Mouse (Mus musculus): Measurements from ENCODE around the gene Lsamp. TPM values are rescaled to one million over a fixed set of nuclear protein-coding genes. Genes with fewer than 3 reads are reported as not detected.

Gene Lsamp
- polyA plus RNA-seq, 1 experiment, result not detected

DNA sequence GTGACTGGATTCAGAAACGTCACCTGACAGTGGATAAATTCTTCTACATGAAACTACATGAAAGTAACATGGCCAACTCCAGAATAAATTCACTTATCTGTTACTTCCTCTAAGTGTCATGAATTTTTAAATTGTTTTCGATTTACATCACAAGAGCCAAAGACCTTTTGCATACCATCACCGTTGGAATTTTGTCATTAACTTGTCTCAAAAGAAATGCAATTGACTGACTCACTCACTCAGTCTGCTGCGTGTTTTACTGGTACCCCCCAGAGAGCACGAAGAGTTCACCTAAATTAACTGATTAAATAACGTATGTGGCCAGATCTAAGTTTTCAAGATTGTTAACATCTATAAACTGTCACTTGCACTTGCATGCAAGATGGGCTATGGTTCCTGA lies 672.7 kb downstream of the Lsamp start:
- TF ChIP-seq GATA1 (IDR thresholded peaks at IDR 0.05; ENCODE audit: low read length), result no peak

DNA sequence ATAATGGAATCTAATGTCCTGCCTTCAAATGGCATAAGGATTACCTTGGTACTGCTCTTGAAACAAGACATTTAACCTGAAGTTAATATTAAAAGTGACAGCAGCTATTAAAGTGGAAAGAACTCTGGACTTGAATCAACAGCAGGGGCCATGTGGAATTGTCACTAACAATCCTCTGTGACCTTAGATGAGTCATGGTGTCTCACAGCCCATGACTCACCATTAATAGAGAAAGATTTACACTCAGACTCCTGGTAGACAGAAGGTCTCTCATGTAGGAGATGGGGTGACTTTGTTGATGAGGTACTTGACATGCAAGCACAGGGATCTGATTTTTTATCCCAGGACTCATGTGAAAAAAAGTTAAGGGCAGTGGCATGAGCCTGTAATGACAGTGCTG lies 701.4 kb downstream of the Lsamp start:
- TF ChIP-seq GATA1 (IDR thresholded peaks at IDR 0.05; ENCODE audit: low read length), result no peak

DNA sequence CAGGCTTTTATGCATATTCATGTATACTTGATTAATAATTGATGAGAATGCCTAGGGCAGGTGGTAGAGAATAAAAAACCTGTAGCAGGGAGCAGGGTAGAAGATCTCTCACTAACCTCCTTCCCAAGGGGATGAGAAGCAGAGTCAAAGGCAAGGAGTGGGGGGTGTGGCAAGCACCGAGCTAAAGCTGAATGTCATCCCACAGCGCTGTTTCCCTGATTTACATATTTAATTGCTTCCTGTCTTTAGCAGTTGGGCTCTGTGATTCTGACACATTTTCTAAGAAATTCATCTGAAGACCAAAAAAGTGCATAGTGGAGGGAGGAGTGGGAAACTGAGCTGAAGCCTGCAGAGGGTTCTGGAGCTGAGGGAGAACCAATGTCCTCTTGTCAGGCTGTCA lies 708.1 kb downstream of the Lsamp start:
- no peak for TF ChIP-seq GATA1 (IDR thresholded peaks at IDR 0.05; ENCODE audit: low read length)

DNA sequence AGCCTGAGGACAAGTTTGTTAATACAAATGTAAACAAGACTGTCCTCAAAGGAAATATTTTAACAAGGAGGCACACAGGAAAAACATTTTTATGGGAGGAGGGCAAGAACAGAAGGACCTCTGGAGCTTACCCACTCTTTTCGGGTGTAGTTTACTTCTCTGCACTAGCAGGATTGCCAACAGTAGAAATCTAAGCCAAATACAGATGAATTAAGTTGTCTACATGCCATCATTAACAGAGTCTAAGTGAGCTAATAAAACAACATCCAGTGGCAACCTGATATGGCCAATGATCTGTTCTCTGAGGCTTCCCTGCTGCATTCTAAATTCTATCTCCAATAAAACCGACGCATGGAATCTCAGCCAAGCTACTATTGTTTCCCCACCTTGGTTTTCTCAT lies 713.1 kb downstream of the Lsamp start:
- TF ChIP-seq GATA1 (IDR thresholded peaks at IDR 0.05; ENCODE audit: low read length), result no peak

DNA sequence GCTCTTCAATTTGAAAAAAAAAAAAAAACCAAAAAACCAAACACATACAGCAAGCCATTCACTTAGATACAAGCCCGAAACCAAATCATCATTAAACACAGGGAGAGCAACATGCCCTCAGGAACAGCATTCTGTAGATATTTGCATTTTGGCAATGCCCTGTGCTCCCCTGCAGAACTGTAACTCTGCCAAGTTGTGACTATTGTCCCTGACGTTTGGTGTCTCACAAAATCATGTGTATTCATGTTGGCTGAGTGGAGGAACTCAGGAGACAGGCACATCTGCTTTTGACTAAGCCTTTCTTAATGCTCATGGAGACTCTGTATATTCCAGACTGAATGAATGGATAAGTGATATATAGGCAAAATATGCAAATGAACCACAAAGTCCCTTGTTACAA lies 724.4 kb downstream of the Lsamp start:
- TF ChIP-seq GATA1 (IDR thresholded peaks at IDR 0.05; ENCODE audit: low read length), result no peak

DNA sequence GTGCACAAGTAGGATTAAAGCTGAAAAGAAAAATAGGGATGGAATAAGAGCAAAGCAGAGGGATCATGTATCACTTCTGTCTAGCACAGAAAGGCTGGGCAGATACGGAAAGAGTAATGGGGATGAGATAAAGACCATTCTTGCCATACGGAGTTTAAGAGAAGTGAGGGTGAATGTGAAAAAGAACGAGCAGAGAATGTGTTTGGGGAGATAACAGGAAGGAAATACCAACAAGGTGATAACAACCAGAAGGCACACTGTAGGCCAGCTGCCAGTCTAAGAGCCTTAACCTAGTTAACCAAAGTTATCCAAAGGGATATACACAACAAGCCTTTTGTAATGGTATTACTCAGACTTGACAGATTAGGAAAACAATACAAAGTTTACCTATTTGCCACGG lies 725.4 kb downstream of the Lsamp start:
- TF ChIP-seq GATA1 (IDR thresholded peaks at IDR 0.05; ENCODE audit: low read length), result no peak

DNA sequence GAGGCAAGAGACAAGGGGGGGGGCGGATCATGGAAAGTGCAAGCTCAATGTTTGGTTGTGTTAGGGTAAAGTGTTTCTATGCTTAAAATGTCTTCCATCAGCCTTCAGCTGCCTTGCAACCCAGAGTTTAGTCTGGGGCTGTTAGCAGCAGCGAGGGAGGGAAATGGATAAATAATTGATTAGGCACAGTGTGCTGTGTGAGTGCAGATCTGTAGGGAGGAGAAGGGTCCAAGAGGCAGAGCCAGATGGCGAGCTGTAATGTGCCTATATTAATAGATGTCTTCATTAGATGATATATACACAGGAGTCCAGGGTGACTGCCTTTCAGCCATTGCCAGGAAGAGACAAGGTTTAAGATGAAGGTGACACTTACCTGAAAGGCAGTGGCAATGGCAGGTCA lies 725.9 kb downstream of the Lsamp start:
- TF ChIP-seq GATA1 (IDR thresholded peaks at IDR 0.05; ENCODE audit: low read length), result no peak

DNA sequence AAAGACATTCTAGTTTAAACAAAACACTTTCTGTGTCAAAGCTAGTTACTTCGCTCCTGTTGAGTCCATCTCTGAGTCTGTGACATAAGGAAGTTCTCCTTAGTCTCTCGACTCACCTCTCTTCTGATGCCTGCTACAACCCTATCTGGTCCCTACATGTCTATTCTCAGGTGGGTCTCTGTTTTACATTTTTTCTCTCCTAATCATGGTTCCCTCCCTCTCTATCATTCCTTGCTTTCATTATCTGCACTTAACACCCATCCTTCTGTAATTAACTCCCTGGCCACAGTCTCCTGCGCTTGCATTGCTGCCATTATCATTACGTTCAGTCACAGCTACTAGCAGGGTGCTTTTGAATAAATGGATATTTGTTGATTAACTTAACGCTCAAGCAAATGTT lies 726.3 kb downstream of the Lsamp start:
- TF ChIP-seq GATA1 (IDR thresholded peaks at IDR 0.05; ENCODE audit: low read length), result no peak

DNA sequence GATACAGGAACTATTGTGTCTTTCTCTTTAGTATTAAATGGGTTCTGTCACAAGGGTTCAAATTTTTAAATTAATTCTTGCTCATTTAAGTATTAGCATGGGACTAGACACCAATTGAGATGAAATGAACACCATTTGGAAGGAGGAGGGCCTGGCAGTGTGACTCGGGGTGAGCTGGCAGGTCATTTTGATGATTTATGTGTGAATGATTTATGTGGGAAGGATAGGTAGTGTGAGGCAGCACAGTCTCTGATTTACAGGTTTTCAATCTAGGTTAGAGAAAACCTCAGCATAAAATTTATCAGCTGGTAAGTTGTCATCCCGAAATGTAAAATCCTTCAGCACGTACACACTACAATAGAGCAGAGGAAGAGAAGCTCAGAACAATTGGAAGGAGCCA lies 729.6 kb downstream of the Lsamp start:
- TF ChIP-seq GATA1 (IDR thresholded peaks at IDR 0.05; ENCODE audit: low read length), result no peak

DNA sequence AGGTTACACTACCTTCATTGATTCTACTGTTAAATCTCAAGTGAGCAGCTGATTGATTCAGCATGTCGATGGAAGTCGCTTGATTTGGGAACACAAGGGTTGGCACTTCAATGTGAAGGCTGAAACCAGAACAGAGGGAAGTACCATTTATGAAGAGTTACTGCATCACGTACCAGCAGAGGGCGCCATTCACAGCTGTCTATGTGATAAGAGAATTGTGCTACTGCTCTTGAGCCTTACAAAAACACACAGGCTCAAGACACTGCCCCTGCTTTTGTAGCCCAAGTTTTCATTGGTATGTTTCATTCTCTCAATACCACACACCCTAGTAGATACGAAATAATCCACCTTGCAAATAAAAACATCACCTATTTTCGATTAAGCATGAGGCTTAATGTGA lies 754.9 kb downstream of the Lsamp start:
- TF ChIP-seq GATA1 (IDR thresholded peaks at IDR 0.05; ENCODE audit: low read length), result no peak

DNA sequence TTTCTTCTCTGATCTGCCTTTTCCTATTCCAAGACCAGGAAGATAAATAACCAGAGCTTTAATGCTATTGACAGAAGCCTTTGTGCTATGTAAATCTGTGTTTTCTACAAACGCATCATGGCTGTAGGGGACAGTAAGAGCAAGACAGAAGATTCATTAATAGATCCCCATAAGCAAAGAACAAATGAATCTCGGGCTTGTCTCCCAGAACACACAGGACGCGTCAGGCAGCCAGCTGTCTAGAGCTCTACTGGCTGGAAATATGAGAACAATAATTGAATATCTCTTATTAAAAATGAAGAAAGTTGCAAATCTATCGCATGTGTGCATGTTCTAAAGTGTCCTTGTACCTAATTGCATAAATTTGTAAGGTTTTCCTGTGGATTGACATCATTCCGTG lies 755.6 kb downstream of the Lsamp start:
- no peak for TF ChIP-seq GATA1 (IDR thresholded peaks at IDR 0.05; ENCODE audit: low read length)

DNA sequence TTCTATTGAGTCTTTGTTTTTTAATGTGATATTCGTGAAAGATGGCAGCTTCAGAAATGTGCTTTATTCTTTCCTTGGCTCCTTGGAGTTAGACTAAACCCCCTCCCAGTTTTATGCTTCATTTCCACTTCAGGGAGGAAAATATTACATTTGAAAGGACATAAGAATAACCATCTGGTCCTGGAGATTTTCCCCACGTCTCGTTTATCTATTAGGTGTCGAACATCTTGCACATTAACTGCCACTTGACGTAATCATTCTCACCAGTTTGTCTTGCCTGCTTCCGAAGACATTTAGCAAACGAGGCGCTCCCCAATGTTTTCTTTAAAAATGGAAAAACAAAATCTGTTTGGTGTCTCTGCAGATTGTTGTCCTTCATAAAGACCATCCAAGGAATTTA lies 756.1 kb downstream of the Lsamp start:
- no peak for TF ChIP-seq GATA1 (IDR thresholded peaks at IDR 0.05; ENCODE audit: low read length)

DNA sequence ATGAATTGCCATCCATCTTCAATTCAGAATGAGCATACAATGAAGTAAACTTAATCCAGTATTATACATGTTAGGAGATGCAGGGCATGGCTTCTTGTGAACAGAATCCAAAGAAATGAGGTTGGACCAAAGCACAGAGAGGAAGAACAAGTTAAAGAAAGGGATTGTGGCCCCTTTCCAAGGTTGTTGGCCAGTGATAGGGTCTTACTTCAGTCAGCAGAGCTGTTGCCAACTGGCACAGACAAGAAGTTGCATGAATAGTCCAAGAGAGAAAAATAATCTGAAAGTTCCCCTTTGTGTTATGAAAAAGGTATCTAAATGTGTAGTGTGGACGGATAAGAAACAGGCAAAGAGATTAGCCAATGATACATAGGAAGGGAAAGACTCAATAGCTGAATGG lies 843.0 kb downstream of the Lsamp start:
- no peak for TF ChIP-seq GATA1 (IDR thresholded peaks at IDR 0.05; ENCODE audit: low read length)

DNA sequence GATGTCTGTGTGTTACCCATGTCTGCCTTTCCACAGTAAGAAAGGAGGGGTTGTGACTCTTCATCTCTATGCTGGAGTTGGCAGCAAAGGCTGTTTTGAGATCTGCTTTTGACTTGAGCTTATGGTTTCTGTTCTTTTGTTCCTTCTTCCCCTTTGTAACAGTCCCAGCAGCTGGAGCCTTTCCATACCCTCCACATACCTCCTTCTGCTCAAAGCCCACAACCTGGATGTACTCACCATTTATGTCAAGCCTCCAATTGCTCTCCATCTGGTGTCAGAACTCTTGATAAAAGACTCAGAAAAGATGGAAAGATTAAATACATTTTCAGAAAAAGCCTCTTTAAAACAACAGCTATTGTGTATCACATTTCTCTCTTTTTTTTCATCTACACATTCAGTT lies 847.4 kb downstream of the Lsamp start:
- TF ChIP-seq GATA1 (IDR thresholded peaks at IDR 0.05; ENCODE audit: low read length), result no peak

DNA sequence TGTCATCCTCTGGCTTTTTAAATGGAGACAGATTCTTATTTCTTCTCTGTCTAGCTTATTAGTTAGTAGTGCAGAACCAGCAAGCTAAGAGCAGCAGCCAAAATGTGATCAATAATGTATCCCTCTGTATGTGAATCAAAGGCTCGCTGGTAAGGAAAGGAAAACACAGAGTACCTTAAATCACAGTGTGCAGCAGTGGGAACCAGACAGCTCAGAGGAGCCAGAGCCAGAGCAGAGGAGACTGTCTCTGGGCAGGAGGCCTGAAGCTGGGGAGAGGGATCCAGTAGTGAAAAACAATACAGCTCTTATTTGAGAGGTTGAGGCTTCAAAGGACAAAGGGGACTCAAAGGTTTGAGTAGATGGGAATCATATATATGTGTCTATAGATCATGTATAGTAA lies 857.6 kb downstream of the Lsamp start:
- no peak for TF ChIP-seq GATA1 (IDR thresholded peaks at IDR 0.05; ENCODE audit: low read length)

DNA sequence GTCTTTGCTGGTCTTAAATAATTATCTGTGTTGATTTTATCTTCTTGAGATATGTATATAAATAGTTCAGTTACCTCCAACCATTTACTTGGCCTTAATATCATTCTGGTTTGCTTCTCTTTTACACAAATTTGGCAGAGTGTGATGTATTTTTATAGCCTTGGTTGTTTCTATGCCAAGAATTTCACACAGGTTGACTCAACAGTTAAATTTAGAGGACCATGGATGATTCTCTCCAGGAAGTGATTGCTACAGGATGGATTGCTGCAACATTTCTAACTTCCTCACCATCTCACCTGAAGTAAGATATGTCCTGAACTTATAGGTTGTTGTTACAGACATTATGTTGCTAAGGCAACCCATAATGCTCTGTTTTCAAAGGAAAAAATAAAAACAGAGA lies 882.6 kb downstream of the Lsamp start:
- TF ChIP-seq GATA1 (IDR thresholded peaks at IDR 0.05; ENCODE audit: low read length), result no peak

DNA sequence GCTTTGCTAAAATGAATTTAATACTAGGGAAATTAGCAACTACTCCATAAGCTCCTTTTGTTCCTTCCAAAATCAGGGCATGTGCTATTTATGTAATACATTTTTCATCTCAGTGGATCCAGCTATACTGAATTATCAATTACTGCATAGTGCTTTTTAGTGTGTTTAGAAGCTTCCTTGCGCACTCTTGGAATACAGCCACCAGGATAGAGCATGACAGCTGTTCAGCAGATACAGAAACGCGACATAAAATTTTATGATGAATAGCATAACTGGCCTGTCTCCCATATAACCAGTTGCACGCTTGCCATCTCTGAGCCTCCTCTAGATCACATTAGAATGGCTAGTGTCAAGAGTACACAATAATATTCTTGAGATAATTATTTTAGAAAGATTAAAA lies 894.1 kb downstream of the Lsamp start:
- TF ChIP-seq GATA1 (IDR thresholded peaks at IDR 0.05; ENCODE audit: low read length), result no peak

DNA sequence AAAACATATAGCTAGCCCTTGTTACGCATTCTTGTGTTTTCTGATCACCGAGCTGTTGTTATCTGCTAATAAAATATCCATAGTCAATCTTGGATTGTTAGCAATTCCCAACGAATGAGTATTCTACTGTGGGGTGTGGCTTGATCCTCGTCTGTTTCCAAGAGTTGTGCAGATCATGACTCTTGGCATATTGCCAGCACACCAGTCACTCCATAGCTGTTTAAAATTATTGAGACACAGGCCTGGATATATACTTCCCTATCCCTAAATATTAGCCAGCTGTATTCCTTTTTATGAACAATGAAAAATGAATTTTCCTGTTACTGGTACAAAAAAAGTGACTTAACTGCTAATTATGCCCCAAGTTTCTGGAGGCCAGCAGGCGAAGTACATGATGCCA lies 897.8 kb downstream of the Lsamp start:
- no peak for TF ChIP-seq GATA1 (IDR thresholded peaks at IDR 0.05; ENCODE audit: low read length)

DNA sequence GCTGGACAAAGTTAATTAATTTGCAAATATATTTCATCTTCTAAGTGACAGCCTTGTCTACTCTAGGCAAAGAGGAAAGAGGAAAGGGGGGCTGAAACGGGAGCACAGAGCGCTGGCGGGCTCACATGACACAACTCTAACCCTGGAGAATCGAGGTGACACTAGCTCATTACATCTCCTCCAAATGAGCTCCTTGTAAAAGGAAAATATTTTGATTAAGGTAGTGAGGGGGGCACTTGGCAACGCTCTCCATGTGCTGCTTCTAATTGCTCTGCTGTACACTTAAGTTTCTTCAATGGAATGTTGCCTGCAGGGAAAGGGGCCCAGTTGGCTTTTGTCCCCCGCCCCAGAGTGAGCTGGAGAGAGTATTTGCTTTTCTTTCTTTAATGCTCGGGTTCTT lies 907.2 kb downstream of the Lsamp start:
- TF ChIP-seq GATA1 (IDR thresholded peaks at IDR 0.05; ENCODE audit: low read length), result no peak
